Mouse (Mus musculus): Measurements from ENCODE around the gene Gpr180. TPM values are rescaled to one million over a fixed set of nuclear protein-coding genes. Genes with fewer than 3 reads are reported as not detected.
A peak's percentile ranks its signal among the peaks of the same experiment; 100 is the strongest.
"Not testable (repeated sequence)": the region's sequence is repeated elsewhere in the genome, so short reads cannot be mapped to it uniquely, and the experiment has no call there.

Gpr180 gene
- 25.0 and 29.5 TPM in 2 replicates for total RNA-seq (2021)
- long read RNA-seq, transcript Gpr180-201 (9 exons, 1,875 nt), result major isoform, 79 of 104 reads
- long read RNA-seq, partial matches to known transcripts, result 5 of 104 reads
- long read RNA-seq, other reads (novel, unspliced or antisense), result 20 of 104 reads

DNA sequence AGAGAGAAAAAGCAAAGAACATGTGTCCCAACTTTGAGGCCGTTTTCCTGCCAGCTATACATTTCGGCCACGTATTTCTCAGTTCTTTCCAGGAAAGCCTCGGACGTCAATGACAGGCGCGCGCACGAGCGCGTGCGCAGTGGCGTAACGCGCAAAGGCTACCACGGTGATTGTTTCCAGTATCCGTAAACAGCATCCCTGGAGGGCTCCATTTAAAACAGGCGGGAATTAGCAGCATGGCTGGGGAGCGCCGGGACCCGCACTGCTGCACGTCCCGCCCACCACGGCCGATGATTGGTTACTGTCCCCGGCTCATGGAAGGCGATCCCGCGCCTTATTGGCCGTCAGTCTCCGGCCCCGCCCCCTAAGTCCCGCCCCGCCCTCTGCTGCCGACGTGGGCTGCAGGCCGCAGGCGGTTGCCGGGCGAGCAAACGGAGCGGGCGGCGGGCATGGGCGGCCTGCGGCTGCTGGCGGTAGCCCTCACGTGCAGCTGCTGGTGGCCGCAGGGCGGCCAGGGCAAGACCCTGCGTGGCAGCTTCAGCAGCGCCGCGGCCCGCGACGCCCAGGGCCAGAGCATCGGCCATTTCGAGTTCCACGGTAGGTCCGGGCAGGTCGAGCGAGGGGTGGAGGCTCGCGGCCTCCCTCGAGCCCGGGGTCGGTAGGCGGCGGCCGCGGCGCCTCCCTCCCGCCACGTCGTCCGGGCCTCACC, at the start of gene Gpr180:
Gpr180 (plus strand) TSS at position 415 of the 709 bp plus-strand sequence.
- peak; percentile 98 for DNase-seq

DNA sequence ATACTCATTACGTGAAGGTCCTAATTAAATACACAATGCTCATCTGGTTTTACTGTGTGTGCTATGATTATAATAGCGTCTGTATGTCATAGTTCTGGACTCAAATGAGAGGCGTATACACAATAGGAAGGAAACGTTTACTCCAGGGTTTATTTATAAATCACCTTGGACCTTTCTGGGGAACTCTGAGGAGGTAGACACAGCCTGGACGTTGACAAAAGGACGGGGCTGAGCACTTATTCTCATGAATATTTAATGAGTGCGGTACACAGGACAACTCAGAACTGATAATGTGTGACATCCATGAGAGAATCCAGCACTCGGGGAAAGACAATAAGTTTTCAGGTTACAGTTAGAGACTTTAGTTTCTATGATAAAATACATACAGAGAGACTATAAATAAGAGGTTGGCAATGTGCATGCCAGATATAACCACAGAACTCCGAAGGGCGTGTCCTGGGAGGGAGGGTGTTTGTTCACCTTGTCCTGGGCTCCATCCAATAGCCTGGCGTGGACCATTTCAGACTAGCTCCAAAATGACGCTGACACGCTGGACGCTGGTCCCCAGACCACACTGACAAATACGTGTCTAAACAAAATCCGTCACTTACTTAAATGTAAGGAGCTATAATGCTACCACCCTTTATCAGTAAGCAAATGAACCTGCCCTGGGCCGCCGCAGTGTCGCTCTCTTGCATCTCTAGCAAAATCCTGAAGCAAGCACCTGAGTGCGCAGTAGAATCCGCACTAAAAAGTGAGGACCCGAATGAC, 48.3 kb upstream of the Gpr180 start:
- DNase-seq, result no peak

- DNase-seq, result peak; percentile 94
Measured at GRCm38 (mm10) chr14:118089215-118089805, 47.6 kb upstream of the Gpr180 start.

- no peak for DNase-seq
Measured at GRCm38 (mm10) chr14:118089806-118090392, 47.1 kb upstream of the Gpr180 start.

DNA sequence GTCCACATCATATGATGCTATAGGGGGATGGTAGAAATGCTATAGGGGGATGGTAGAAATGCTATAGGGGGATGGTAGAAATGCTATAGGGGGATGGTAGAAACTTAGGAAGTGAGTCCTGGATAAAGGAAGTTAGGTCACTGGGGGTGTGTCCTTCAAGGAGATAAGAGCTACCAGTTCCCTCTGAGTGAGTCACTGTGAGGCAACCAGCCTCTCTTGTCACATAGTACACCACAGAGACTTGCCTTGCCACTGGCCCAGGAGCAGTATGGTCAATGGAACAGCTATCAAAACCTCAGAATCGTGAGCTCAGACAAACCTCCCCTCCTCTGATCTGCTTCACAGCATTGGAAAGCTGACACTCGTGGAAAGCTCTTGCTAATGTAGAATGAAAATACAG, 38.7 kb upstream of the Gpr180 start:
- DNase-seq, result no peak

- DNase-seq, result no peak
Measured at GRCm38 (mm10) chr14:118101227-118101990, 35.5 kb upstream of the Gpr180 start.

DNA sequence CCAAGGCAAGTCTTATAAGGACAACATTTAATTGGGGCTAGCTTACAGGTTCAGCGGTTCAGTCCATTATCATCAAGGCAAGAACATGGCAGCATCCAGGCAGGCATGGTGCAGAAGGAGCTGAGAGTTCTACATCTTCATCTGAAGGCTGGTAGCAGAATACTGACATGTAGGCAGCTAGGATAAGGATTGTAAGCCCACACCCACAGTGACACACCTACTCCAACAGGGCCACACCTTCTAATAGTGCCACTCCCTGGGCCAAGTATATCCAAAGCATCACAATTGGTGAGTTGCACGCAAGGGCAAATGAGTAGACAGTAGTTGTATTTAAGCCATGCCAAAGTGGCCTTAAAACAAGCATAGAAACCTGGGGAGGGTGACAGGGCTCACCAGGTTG, 29.5 kb upstream of the Gpr180 start:
- DNase-seq, result not testable (repeated sequence)

DNA sequence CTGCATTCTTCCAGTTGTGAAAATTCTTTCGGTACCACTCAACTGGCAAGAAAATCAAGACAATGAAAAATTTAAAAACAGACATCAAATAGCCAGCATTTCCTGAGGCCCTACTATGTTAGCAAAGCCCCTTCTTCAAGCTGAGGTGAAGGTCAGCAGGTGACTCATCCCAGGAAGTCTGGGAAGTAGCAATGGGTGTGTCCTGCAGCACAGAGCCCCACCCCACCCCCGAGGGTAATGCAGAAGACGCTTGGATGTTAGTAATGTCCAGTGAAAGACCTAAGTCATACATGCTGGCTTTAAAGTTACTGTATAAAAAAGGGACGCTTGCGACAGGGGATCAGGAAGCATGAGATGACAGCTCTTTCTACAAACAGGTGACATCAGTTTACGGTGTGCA, 23.8 kb upstream of the Gpr180 start:
- no peak for DNase-seq

DNA sequence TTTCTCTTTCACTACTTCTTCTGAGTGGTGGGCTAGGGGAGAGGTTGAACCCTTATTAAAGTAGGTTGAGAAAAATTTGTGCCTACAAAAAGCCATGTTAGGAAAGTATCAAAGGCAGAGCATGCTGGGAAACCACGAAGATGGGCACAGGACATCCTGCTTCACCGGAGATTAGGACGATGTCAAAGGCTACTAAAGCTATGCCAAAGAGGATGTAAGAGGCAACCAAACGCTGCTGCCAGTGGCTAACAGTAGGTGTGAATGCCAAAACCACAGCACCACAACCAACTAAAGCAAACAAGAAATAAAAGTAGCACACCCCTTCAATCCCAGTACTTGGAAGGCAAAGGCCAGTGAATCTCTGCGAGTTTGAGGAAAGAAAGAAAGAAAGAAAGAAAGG, 12.8 kb upstream of the Gpr180 start:
- no peak for DNase-seq

- DNase-seq, result no peak
Measured at GRCm38 (mm10) chr14:118124771-118125170, 12.2 kb upstream of the Gpr180 start.

GRCm38 (mm10) chr14:118126301-118126700, 10.7 kb upstream of the Gpr180 start:
- no peak for DNase-seq

- no peak for DNase-seq
Measured at GRCm38 (mm10) chr14:118131472-118131871, 5.5 kb upstream of the Gpr180 start.

DNA sequence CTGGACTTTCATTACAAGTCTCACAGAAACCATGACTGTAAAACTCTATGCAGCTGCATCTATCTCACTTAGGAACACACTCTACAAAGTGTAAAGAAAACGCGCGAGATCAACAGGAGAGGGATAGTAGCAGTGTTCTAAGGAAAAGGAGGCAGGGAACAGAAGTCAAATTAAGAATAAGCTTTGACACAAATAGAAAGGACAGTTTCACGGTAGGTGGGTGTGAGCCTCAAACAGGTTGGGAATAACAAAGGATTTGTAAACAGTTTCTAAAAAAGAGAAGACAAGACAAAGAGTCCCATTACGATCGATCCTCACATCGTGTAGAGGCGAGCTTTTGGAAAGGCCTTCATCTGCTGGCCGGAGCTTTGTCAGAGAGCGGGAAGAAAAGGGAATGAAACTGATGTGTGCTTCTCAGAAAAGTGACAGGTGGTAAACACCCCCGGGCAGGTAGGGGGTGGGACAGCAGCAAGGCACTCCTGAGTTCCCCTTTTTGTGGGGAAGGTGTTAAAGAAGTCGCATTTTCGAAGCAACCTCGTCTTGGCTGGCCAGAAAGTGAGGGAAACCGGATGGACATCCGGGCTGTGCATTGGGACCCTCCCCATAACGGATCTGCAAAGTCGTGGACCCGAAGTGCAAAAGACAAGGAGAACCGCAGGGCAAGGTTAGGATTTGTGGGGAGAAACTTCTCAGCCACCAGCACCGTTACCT, 4.9 kb upstream of the Gpr180 start:
- no peak for DNase-seq

DNA sequence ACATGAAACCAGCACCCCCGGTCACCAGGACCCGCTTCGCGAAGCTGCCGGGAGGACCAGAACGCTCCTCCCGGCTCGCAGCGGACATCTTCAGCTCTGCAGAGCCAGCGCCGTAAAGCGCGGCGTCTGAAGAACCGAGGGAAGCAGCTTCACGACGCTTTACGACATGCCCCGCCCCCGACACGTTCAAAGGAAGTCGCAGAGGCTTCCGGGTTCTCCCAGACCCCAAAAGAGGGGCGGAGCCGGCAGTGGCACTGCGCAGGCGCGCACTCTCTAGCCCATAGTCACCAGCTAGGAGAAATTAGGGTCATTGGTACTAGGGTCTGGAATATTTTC, 4.3 kb upstream of the Gpr180 start, which contains the start of gene Tgds:
Tgds (minus strand) TSS at position 114 of the 336 bp plus-strand sequence.
- peak; percentile 97 for DNase-seq

DNA sequence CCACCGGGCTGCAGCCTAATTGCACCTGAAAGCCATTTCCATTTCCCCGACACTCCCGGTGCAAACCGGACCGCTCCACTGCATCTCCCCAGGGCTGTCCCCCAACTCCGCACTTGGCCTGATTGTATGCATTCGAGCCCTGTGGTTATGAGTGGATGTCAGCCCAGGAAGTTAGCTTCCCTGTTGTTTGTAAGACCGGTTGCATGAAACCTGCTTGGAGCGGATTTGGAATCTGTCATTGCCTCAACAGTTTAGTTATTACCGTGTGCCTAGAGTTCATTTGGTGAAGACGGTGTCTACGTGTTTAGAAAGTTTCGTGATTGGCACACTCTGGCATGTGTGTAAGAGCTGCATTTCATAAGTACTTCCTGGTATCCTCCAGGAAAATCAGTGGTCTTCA, 529 bp downstream of the Gpr180 start:
- DNase-seq, result no peak

- no peak for DNase-seq
Measured at GRCm38 (mm10) chr14:118142283-118142682, 5.3 kb downstream of the Gpr180 start.

- no peak for DNase-seq
Measured at GRCm38 (mm10) chr14:118148046-118148445, 11.1 kb downstream of the Gpr180 start.

DNA sequence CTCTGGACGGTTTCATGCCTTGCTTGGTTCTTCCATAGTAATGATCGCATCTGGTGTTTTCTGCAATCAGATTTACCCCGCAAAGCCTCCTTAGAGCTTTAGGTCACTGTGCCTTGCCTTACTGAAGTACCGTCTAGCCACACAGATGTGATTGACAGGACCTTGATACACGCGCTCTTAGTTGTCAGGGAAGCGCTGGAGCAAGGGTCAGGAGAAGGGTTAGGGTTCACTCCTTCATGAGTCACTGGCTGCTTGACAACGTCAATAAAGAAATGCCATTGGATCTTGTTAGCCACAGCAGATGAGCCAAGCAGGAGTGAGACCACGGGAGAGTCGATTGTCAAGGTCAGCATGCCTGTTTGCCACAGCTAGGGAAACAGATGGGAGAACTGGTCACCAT, 11.6 kb downstream of the Gpr180 start:
- no peak for DNase-seq

- no peak for DNase-seq
Measured at GRCm38 (mm10) chr14:118150656-118151551, 13.9 kb downstream of the Gpr180 start.

- DNase-seq, result no peak
Measured at GRCm38 (mm10) chr14:118151651-118152293, 14.8 kb downstream of the Gpr180 start.

Data from adrenal gland, postnatal 25 days (tissue).